Mouse (Mus musculus): ENCODE data around the gene Clcn6. TPM values are rescaled to one million over a fixed set of nuclear protein-coding genes. Genes with fewer than 3 reads are reported as not detected.
A peak's percentile ranks its signal among the peaks of the same experiment; 100 is the strongest.
"Not testable (repeated sequence)": the region's sequence is repeated elsewhere in the genome, so short reads cannot be mapped to it uniquely, and the experiment has no call there.

The Clcn6 gene
- polyA plus RNA-seq, 1 experiment from 2014 or later = 29.9 TPM

DNA sequence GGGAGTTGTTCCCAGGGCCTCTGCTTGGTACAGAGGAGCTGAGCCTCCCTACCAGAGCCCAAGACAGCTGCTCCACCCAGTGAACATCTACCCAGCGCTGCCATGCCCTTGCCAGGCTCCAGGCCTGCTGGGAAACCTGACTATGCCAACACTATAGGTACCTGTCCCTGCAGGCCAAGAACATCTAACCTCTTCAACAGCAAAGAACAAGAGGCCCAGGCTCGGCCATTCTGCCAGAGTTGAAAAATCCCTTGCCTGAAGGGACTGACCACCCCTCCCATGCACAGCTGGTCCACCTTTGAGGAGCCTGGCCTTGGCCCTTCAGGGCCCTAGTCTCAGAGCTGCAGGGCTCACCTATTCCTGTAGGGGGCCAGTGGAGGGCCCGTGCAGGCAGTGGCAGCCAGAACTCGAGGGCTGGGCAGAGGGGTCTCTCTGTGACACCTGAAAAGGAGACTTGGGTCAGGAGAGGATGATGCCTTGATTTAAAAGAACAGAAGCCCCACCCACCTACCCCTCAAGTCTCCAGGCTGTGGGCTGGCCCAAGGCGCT, 19.1 kb upstream of the Clcn6 start:
- H3K9ac ChIP-seq (ENCODE audit: low read depth, low read length) = no peak overlapping the region
- H3K27ac ChIP-seq (ENCODE audit: low read depth, low read length) = no peak overlapping the region
- WGBS = 65% methylated on average over 5 of the region's 5 CpGs
- H3K9me3 ChIP-seq (ENCODE audit: control insufficient read depth, low read length) = no peaks in the 10 kb centered on the region
- no peaks in the 10 kb centered on the region for H3K27me3 ChIP-seq (replicated peaks; ENCODE audit: control insufficient read depth, insufficient read depth, low read length)
- H3K4me3 ChIP-seq (ENCODE audit: low read length) = no peak overlapping the region
- peaks cover 31% of the 10 kb centered on the region for H3K36me3 ChIP-seq (ENCODE audit: control insufficient read depth, insufficient read depth, low read length)
- no peak for ATAC-seq
- no peak overlapping the region for H3K4me2 ChIP-seq (ENCODE audit: low read length)
- no peaks in the 10 kb centered on the region for H3K4me1 ChIP-seq (ENCODE audit: control insufficient read depth, insufficient read depth, low read depth, low read length)

DNA sequence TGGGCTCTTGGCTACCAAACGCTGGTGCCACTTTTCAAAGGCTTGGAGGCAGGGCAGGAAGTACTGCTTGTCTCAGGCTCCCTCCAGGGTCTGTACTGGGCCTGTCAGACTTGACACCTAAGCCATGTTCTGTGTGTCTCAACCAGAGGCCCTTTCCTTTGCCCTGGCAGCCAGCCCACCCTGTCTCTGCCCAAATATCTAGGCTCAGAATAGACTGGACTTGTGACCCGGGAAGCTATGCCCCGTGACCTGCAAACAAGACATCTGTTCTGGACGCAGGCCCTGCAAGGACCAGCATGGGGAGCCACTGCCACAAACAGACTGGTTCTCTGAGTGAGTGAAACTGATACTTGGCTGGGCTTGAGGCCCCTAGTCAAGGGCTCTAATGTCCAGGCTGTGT, 18.2 kb upstream of the Clcn6 start:
- H3K36me3 ChIP-seq (ENCODE audit: control insufficient read depth, insufficient read depth, low read length) = peaks cover 40% of the 10 kb centered on the region
- 92% methylated on average over 4 of the region's 4 CpGs for whole genome bisulfite sequencing
- no peak for ATAC-seq
- no peaks in the 10 kb centered on the region for H3K4me1 ChIP-seq (ENCODE audit: control insufficient read depth, insufficient read depth, low read depth, low read length)
- peak overlapping the region; percentile 29; the same call in 1 of the 2 replicates for H3K27ac ChIP-seq (ENCODE audit: low read depth, low read length)
- H3K4me2 ChIP-seq (ENCODE audit: low read length) = no peak overlapping the region
- H3K4me3 ChIP-seq (ENCODE audit: low read length) = no peak overlapping the region
- no peak overlapping the region for H3K9ac ChIP-seq (ENCODE audit: low read depth, low read length)
- H3K9me3 ChIP-seq (ENCODE audit: control insufficient read depth, low read length) = no peaks in the 10 kb centered on the region
- H3K27me3 ChIP-seq (replicated peaks; ENCODE audit: control insufficient read depth, insufficient read depth, low read length) = no peaks in the 10 kb centered on the region

DNA sequence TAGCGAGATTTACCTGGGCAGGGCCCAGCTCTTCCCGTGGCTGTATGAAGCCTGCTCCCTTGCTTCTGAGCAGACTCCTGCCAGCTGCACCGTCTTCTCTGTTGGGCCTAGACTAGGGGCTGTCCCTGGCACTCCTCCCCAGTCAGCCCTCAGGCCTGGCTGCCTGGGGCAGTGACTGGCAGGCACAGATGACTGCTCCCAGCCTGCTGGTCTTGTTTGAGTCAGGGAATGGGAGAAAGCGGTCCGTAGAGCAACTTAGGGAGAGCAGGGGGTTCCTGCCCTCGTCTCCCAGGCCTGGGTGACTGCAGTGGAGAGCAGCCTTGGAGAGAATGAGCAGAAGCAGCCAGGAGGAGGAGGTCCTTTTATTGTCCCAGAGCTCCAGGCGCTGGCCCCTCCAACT, 17.6 kb upstream of the Clcn6 start:
- H3K4me3 ChIP-seq (ENCODE audit: low read length) = no peak overlapping the region
- no peak overlapping the region for H3K4me2 ChIP-seq (ENCODE audit: low read length)
- H3K27me3 ChIP-seq (replicated peaks; ENCODE audit: control insufficient read depth, insufficient read depth, low read length) = no peaks in the 10 kb centered on the region
- H3K27ac ChIP-seq (ENCODE audit: low read depth, low read length) = peak overlapping the region; percentile 29; the same call in 1 of the 2 replicates
- H3K36me3 ChIP-seq (ENCODE audit: control insufficient read depth, insufficient read depth, low read length) = peaks cover 44% of the 10 kb centered on the region
- 84% methylated on average over 7 of the region's 7 CpGs for WGBS
- no peaks in the 10 kb centered on the region for H3K4me1 ChIP-seq (ENCODE audit: control insufficient read depth, insufficient read depth, low read depth, low read length)
- no peak for ATAC-seq
- H3K9ac ChIP-seq (ENCODE audit: low read depth, low read length) = 0 out of 2 replicates have a peak overlapping the region, but pooled peaks have one; percentile 27
- H3K9me3 ChIP-seq (ENCODE audit: control insufficient read depth, low read length) = no peaks in the 10 kb centered on the region

DNA sequence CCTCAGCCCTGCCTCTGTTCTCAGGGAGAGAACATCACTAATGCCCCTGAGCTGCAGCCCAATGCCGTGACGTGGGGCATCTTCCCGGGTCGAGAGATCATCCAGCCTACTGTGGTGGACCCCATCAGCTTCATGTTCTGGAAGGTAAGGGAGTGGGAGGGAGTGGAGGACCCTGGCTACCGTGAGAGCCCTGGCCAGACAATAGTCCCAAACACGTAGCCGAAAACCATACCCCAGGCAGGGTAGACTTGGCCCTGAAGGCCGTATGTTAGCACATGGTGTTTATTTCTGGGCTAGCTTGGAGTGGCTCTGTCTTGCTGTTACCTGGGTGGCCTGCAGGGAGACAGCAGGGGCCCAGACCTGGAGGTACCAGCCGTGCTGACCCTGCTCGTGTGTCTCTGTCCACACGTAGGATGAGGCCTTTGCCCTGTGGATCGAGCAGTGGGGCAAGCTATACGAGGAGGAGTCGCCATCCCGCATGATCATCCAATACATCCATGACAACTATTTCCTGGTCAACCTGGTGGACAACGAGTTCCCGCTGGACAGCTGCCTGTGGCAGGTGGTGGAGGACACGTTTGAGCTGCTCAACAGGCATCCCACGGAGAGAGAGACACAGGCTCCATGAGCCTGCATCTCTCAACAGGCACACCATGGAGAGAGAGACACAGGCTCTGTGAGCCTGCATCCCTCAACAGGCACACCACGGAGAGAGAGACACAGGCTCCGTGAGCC, 16.5 kb upstream of the Clcn6 start:
- no peak overlapping the region for H3K4me3 ChIP-seq (ENCODE audit: low read length)
- H3K27ac ChIP-seq (ENCODE audit: low read depth, low read length) = no peak overlapping the region
- ATAC-seq = no peak
- H3K9me3 ChIP-seq (ENCODE audit: control insufficient read depth, low read length) = no peaks in the 10 kb centered on the region
- H3K9ac ChIP-seq (ENCODE audit: low read depth, low read length) = no peak overlapping the region
- WGBS = 89% methylated on average over 21 of the region's 21 CpGs
- no peaks in the 10 kb centered on the region for H3K4me1 ChIP-seq (ENCODE audit: control insufficient read depth, insufficient read depth, low read depth, low read length)
- H3K4me2 ChIP-seq (ENCODE audit: low read length) = no peak overlapping the region
- no peaks in the 10 kb centered on the region for H3K27me3 ChIP-seq (replicated peaks; ENCODE audit: control insufficient read depth, insufficient read depth, low read length)
- peaks cover 44% of the 10 kb centered on the region for H3K36me3 ChIP-seq (ENCODE audit: control insufficient read depth, insufficient read depth, low read length)

DNA sequence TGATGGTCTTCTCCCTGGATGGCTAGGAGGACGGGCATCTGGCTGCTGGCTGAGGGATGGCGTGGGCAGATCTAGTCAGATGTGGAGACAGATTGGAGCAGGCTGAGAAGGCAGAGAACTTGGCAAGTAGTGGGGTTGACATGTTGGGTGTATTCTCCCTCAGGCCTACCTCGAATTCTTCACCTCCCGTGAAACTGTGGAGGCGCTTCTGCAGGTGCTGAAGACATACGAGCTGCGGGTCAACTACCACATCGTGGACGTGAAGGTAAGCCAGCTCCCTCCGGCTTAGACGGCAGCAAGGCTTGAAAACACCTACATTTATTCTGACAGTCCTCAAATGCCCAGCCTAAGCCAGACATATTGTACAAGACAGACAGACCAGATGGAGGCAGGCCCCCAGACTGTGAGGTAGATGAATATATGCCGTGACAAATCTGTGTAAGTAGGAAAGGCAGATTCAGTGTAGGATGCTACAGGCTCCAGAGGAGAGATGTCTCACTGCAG, 14.8 kb upstream of the Clcn6 start:
- no peak; the same call in 1 of the 2 replicates for ATAC-seq
- Histone ChIP-seq H3K36me3 (ENCODE audit: control insufficient read depth, insufficient read depth, low read length) (peaks cover 45% of the 10 kb centered on the region), H3K27me3 (replicated peaks; ENCODE audit: control insufficient read depth, insufficient read depth, low read length) (no peaks in the 10 kb centered on the region), H3K27ac (ENCODE audit: low read depth, low read length) (no peak overlapping the region), H3K4me3 (ENCODE audit: low read length) (no peak overlapping the region), H3K4me1 (ENCODE audit: control insufficient read depth, insufficient read depth, low read depth, low read length) (no peaks in the 10 kb centered on the region), H3K4me2 (ENCODE audit: low read length) (no peak overlapping the region), H3K9ac (ENCODE audit: low read depth, low read length) (no peak overlapping the region), H3K9me3 (ENCODE audit: control insufficient read depth, low read length) (no peaks in the 10 kb centered on the region)
- WGBS = 83% methylated on average over 12 of the region's 12 CpGs

DNA sequence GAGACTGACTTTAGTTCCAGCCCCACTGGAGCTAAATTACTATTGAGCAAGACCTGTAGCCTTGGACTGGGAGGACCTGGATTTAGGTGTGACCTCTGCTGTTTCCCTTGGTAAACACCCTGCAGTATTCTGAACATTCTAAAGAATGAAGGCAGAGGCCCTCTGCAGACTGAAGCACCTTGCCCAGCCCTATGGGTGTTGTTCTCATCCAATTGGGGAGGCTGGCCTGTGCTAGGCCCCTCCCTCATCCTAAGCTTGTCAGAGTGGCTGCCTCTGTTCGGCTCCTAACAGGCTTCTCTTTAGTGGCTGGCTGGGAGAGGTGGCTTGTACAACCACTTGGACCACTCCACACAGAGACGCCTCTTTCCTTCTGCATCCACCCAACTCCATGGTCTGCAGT, 14.4 kb upstream of the Clcn6 start:
- Histone ChIP-seq H3K27ac (ENCODE audit: low read depth, low read length) (no peak overlapping the region), H3K9ac (ENCODE audit: low read depth, low read length) (no peak overlapping the region), H3K4me3 (ENCODE audit: low read length) (no peak overlapping the region), H3K4me1 (ENCODE audit: control insufficient read depth, insufficient read depth, low read depth, low read length) (no peaks in the 10 kb centered on the region), H3K9me3 (ENCODE audit: control insufficient read depth, low read length) (no peaks in the 10 kb centered on the region), H3K4me2 (ENCODE audit: low read length) (no peak overlapping the region), H3K27me3 (replicated peaks; ENCODE audit: control insufficient read depth, insufficient read depth, low read length) (no peaks in the 10 kb centered on the region), H3K36me3 (ENCODE audit: control insufficient read depth, insufficient read depth, low read length) (peaks cover 50% of the 10 kb centered on the region)
- ATAC-seq = no peak
- WGBS = 82% methylated on average over 2 of the region's 2 CpGs

DNA sequence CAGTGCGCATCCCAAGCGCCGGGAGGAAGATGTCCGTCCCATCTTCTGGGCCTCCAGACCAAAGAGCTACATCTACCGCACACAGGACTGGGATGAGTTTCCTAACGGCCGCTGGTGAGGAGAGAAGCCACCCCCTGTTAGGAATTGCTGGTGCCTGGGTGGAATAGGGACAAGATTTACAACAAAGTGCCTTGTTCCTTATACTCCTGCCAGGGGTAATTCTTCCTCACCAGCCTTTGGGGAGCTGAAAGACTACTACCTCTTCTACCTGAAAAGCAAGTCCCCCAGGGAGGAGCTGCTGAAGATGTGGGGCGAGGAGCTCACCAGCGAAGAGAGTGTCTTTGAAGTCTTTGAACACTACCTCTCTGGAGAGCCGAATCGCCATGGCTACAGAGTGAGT, 13.3 kb upstream of the Clcn6 start:
- no peak overlapping the region for H3K4me3 ChIP-seq (ENCODE audit: low read length)
- H3K4me2 ChIP-seq (ENCODE audit: low read length) = no peak overlapping the region
- H3K9ac ChIP-seq (ENCODE audit: low read depth, low read length) = no peak overlapping the region
- no peaks in the 10 kb centered on the region for H3K4me1 ChIP-seq (ENCODE audit: control insufficient read depth, insufficient read depth, low read depth, low read length)
- H3K27me3 ChIP-seq (replicated peaks; ENCODE audit: control insufficient read depth, insufficient read depth, low read length) = no peaks in the 10 kb centered on the region
- ATAC-seq = no peak
- no peaks in the 10 kb centered on the region for H3K9me3 ChIP-seq (ENCODE audit: control insufficient read depth, low read length)
- H3K36me3 ChIP-seq (ENCODE audit: control insufficient read depth, insufficient read depth, low read length) = peaks cover 45% of the 10 kb centered on the region
- 89% methylated on average over 11 of the region's 11 CpGs for WGBS
- H3K27ac ChIP-seq (ENCODE audit: low read depth, low read length) = no peak overlapping the region

DNA sequence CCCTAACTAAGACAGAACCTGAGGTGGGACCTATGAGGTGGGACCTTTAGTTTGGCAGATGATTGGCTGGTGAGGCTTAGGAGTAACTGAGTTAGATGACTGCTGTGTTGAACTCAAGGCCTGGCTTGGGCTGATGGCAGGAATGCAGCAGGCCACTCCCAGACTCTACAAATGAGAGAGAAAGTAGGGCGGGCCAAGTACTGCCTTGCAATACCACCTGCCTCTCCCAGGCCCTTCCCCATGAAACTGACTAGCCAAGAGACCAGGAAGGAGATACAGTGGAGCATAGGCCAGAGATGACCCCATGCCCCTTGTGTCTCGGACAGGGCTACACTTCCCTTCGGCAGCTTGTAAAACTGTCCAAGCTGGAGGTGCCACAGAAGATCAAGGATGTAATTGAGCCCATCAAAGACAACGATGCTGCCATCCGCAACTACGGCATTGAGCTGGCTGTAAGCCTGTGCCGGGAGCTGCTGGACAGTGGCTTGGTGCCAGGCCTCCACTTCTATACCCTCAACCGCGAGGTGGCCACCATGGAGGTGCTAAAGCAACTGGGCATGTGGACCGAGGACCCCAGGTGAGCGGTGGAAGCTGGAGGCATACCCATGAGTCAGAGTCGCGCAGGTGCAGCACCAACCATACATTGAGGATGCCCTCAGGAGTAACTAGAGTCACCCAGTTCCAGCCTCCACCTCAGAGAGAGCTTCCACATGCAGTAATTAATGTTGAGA, 12.6 kb upstream of the Clcn6 start:
- ATAC-seq = no peak
- Histone ChIP-seq H3K4me2 (ENCODE audit: low read length) (no peak overlapping the region), H3K27ac (ENCODE audit: low read depth, low read length) (no peak overlapping the region), H3K36me3 (ENCODE audit: control insufficient read depth, insufficient read depth, low read length) (peaks cover 40% of the 10 kb centered on the region), H3K27me3 (replicated peaks; ENCODE audit: control insufficient read depth, insufficient read depth, low read length) (no peaks in the 10 kb centered on the region), H3K9ac (ENCODE audit: low read depth, low read length) (no peak overlapping the region), H3K4me1 (ENCODE audit: control insufficient read depth, insufficient read depth, low read depth, low read length) (no peaks in the 10 kb centered on the region), H3K4me3 (ENCODE audit: low read length) (no peak overlapping the region), H3K9me3 (ENCODE audit: control insufficient read depth, low read length) (no peaks in the 10 kb centered on the region)
- WGBS = 91% methylated on average over 13 of the region's 13 CpGs

DNA sequence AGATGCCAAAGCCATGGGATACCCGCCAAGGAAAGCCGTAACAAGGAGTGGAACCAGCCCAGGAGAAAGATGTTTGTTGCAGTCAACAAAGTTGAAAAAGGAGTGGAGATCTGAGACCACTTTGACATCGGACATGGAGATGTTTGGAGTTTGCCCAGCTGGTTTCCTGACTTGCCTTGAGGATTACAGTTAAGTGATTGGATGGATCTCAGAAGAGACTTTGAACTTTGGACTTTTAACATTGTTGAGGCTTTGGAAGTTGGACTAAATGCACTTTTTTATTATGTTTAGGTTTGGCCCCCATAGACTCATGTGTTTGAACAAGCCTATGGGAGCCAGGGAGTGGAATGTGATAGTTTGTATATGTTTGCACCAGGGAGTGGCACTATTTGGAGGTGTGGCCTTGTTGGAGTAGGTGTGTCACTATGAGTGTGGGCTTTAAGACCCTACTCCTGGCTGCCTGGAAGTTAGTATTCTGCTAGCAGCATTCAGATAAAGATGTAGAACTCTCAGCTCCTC, 11.8 kb upstream of the Clcn6 start:
- ATAC-seq; H3K9me3 ChIP-seq (ENCODE audit: control insufficient read depth, low read length); H3K27me3 ChIP-seq (replicated peaks; ENCODE audit: control insufficient read depth, insufficient read depth, low read length); H3K4me3 ChIP-seq (ENCODE audit: low read length); H3K9ac ChIP-seq (ENCODE audit: low read depth, low read length); H3K4me1 ChIP-seq (ENCODE audit: control insufficient read depth, insufficient read depth, low read depth, low read length); H3K27ac ChIP-seq (ENCODE audit: low read depth, low read length); H3K4me2 ChIP-seq (ENCODE audit: low read length): not testable (repeated sequence)
- H3K36me3 ChIP-seq (ENCODE audit: control insufficient read depth, insufficient read depth, low read length) = peaks cover 32% of the 10 kb centered on the region
- WGBS = 99% methylated on average over 3 of the region's 3 CpGs

Measured in hindbrain, embryonic 16.5 days (tissue).